Mouse (Mus musculus) ZHBTc4 (cell line): ENCODE results near the gene Narf.

Source experiments
- DNase-seq: peaks from one replicate; pipeline ENCODE4 v3.0.0-alpha.2; 2011; ENCODE audit warnings: low read depth, low spot score

Gene Narf

GRCm38 (mm10) chr11:121236564-121237344 lies at the start of gene Narf:
Gene Narf, plus strand, starts transcription at chr11:121237253.
- peak; percentile 100 for DNase-seq

GRCm38 (mm10) chr11:121189681-121190080 lies 47.4 kb upstream of the Narf start:
- no peak for DNase-seq

- DNase-seq, result no peak
Measured at GRCm38 (mm10) chr11:121192742-121193141, 44.3 kb upstream of the Narf start.

- DNase-seq, result no peak
Measured at GRCm38 (mm10) chr11:121193415-121193814, 43.6 kb upstream of the Narf start.

GRCm38 (mm10) chr11:121198622-121199021 lies 38.4 kb upstream of the Narf start:
- DNase-seq, result no peak

GRCm38 (mm10) chr11:121199851-121200250 lies 37.2 kb upstream of the Narf start:
- no peak for DNase-seq

- no peak for DNase-seq
Measured at GRCm38 (mm10) chr11:121200781-121201180, 36.3 kb upstream of the Narf start.

- DNase-seq, result peak; percentile 72
Measured at GRCm38 (mm10) chr11:121201436-121202198, 35.4 kb upstream of the Narf start.

- DNase-seq, result no peak
Measured at GRCm38 (mm10) chr11:121203859-121204160, 33.2 kb upstream of the Narf start.

- peak; percentile 99 for DNase-seq
Measured at GRCm38 (mm10) chr11:121204161-121205006, 32.7 kb upstream of the Narf start, which contains the start of the genes Hexdc and Ogfod3. Gene Hexdc, plus strand, starts transcription at chr11:121204433. Gene Ogfod3, minus strand, starts transcription at chr11:121204711.

- no peak for DNase-seq
Measured at GRCm38 (mm10) chr11:121216831-121217230, 20.2 kb upstream of the Narf start.

GRCm38 (mm10) chr11:121219776-121220175 lies 17.3 kb upstream of the Narf start:
- DNase-seq, result no peak

GRCm38 (mm10) chr11:121220771-121221170 lies 16.3 kb upstream of the Narf start:
- no peak for DNase-seq

GRCm38 (mm10) chr11:121221321-121222010 lies 15.6 kb upstream of the Narf start:
- DNase-seq, result no peak

- DNase-seq, result no peak
Measured at GRCm38 (mm10) chr11:121228129-121229017, 8.7 kb upstream of the Narf start.

- DNase-seq, result peak; percentile 90
Measured at GRCm38 (mm10) chr11:121229018-121229439, 8.0 kb upstream of the Narf start, which contains the start of gene Cybc1. Gene Cybc1, minus strand, starts transcription at chr11:121229322.

- no peak for DNase-seq
Measured at GRCm38 (mm10) chr11:121231191-121231590, 5.9 kb upstream of the Narf start.

GRCm38 (mm10) chr11:121231628-121232291 lies 5.3 kb upstream of the Narf start:
- no peak for DNase-seq

GRCm38 (mm10) chr11:121232706-121233105 lies 4.3 kb upstream of the Narf start:
- DNase-seq, result no peak
